Mouse (Mus musculus) stomach, embryonic 16.5 days (tissue): ENCODE measurements around the gene Gm49366. TPM values are rescaled to one million over a fixed set of nuclear protein-coding genes. Genes with fewer than 3 reads are reported as not detected.

ENCODE experiments used
- polyA plus RNA-seq: library from polyadenylated mRNA; unstranded; fragments of >200 nt; fragmentation: Nextera tagmentation; extraction: Ambion mirVana; gene quantifications from 2 replicates; pipeline ENCODE4 v1.2.1, GENCODE M21; 2015

Gm49366 gene
- polyA plus RNA-seq, 1 experiment from 2014 or later = not detected

Other genes with a start within 250 kb of the Gm49366 start
- 37.6 and 41.3 TPM in 2 replicates for gene Numb, start 117.0 kb upstream of the Gm49366 start, polyA plus RNA-seq
- gene Riox1, start 88.3 kb upstream of the Gm49366 start, polyA plus RNA-seq = 4.8 and 5.8 TPM in 2 replicates
- 0.05 and 0.10 TPM in 2 replicates for gene Heatr4, start 54.1 kb upstream of the Gm49366 start, polyA plus RNA-seq
- gene Acot2, start 51.1 kb upstream of the Gm49366 start, polyA plus RNA-seq = 23.7 and 24.9 TPM in 2 replicates
- gene Acot1, start 29.4 kb upstream of the Gm49366 start, polyA plus RNA-seq = 37.4 and 48.4 TPM in 2 replicates
- gene Acot4, start 556 bp upstream of the Gm49366 start, polyA plus RNA-seq = 1.7 and 2.2 TPM in 2 replicates
- gene Acot3, start 13.2 kb downstream of the Gm49366 start, polyA plus RNA-seq = 0.46 and 1.4 TPM in 2 replicates
- gene Acot5, start 30.4 kb downstream of the Gm49366 start, polyA plus RNA-seq = not detected in 2 replicates
- gene Acot6, start 61.7 kb downstream of the Gm49366 start, polyA plus RNA-seq = 1.3 and 1.4 TPM in 2 replicates
- 2.8 and 3.4 TPM in 2 replicates for gene Dnal1, start 75.4 kb downstream of the Gm49366 start, polyA plus RNA-seq
- 0.70 and 0.71 TPM in 2 replicates for gene Pnma1, start 109.6 kb downstream of the Gm49366 start, polyA plus RNA-seq
- gene Elmsan1, start 179.9 kb downstream of the Gm49366 start, polyA plus RNA-seq = 8.7 and 9.4 TPM in 2 replicates
- gene Ptgr2, start 246.3 kb downstream of the Gm49366 start, polyA plus RNA-seq = 32.0 and 34.5 TPM in 2 replicates